Mouse (Mus musculus): ENCODE data around the gene Wasf3. TPM values are rescaled to one million over a fixed set of nuclear protein-coding genes. Genes with fewer than 3 reads are reported as not detected.
"Not testable (repeated sequence)": the region's sequence is repeated elsewhere in the genome, so short reads cannot be mapped to it uniquely, and the experiment has no call there.

Wasf3 gene
- polyA plus RNA-seq, 2 experiments from 2014 or later: not detected

GRCm38 (mm10) chr5:146451592-146452254 lies 66.9 kb downstream of the Wasf3 start:
- ATAC-seq: no peak

DNA sequence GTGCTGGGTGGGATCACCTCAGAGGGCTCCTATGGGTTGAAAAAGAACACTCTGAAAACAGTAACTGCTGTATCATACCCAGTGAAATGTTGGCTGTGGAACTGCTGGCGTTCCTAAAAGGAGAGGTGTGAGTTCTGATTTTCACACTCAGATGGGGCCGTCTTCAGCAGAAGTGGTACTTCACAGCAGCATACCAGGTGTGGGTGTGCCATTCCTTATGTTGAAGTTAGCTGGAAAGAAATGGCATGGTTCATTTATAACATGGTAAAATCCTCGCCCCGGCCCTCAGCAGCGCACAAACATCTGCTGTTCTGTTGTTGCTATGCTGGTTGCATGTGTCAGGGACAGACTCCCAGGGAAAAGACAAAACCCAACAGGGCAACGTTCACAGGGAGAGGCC lies 68.8 kb downstream of the Wasf3 start:
- no peak for ATAC-seq

GRCm38 (mm10) chr5:146461612-146462011 lies 76.8 kb downstream of the Wasf3 start:
- ATAC-seq: no peak

DNA sequence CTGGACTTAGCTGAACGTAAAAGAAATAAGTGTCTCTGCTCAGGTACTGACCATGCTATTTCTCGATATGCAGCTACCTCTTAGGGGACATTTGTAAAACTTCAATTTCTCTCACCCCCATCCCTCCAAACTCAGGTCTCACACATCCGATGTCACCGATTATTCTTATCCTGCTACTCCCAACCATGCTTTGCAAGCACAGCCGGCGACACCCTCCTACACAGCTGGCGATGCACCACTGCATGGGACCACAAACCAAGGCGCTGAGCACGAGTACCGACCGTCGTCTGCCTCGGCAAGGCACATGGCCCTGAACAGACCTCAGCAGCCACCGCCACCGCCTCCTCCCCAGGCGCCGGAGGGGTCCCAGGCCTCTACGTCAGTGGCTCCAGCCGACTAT lies 81.9 kb downstream of the Wasf3 start:
- no peak for ATAC-seq

DNA sequence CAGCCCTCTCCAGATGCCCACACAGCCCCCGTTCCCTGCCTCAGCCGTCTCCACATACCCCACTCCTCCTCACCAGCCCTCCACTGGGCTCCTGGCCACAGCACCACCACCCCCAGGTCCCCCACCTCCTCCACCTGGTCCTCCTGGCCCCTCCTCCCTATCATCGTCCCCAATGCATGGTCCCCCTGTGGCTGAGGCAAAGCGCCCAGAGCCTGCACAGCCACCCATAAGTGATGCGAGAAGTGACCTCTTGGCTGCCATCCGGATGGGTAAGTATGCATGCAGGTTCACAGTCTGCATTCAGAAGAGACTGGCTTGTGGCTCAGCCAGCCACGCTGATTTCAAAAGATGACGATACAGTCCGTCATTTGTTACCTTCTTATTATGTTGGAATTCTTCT lies 83.5 kb downstream of the Wasf3 start:
- no peak for ATAC-seq

GRCm38 (mm10) chr5:146470821-146471220 lies 86.0 kb downstream of the Wasf3 start:
- ATAC-seq: no peak

- no peak for ATAC-seq
Observed at GRCm38 (mm10) chr5:146471311-146471710, 86.5 kb downstream of the Wasf3 start.

DNA sequence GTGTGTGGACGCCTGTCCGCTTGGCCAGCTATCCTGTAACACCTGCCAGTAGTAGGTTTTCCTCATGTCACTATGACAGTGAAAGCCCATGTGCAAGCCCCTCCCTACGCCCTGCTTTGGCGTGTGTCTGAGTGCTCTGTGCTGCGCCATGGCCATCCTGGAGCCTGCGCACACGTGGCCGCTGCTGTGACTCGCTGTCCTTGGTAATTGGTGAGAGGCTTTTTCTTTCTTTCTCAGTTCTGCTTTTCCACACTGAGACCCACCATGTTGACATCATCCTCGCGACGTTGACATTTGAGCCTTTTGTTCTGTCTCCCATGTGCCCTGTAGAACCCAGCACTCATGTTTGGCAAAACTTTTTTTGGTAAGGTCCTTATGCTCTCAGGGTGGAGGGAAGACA lies 87.0 kb downstream of the Wasf3 start:
- ATAC-seq: no peak

DNA sequence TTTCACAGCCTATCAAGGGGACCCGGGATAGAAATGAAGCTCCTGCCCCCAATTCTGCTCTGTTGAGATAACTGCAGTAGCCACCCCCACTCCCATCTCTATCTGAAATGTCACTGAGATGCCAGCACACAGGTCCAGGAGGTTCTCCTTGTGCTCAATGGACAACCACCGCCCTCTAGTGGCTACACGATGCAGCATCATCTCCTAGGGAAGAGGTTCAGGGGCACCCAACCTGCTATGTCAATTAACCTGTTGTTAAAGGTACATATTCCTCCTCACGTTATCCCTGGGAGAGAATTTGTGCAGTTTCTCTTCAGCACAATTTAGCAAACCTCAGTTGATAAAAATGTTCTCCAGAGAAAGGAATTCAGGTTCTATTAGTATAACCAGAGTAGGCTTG lies 94.8 kb downstream of the Wasf3 start:
- ATAC-seq: not testable (repeated sequence)

DNA sequence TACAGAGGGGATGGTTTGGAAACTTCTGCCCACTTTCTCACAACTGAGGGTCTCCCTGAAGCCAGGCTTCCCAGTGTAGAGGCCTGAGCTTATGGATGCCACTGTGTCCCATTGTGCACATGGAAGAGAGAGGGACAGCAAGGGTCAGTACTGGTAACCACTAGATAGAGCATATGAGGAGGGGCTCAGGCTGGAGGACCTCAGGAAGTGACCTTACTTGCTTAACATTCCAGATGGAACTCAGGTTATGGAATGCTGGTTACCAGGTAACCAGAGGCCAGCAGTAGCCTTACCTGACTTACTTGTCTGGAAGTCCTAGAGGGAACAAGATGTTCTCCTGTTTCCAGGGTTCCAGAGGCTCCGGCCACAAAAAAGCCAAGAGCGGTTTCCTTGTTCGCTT lies 96.9 kb downstream of the Wasf3 start, which contains the start of gene Gm6408:
Gene Gm6408 (plus strand): TSS at position 301 of the 400 bp plus-strand sequence.
- not testable (repeated sequence) for ATAC-seq

GRCm38 (mm10) chr5:146488959-146489358 lies 104.2 kb downstream of the Wasf3 start:
- ATAC-seq: not testable (repeated sequence)

DNA sequence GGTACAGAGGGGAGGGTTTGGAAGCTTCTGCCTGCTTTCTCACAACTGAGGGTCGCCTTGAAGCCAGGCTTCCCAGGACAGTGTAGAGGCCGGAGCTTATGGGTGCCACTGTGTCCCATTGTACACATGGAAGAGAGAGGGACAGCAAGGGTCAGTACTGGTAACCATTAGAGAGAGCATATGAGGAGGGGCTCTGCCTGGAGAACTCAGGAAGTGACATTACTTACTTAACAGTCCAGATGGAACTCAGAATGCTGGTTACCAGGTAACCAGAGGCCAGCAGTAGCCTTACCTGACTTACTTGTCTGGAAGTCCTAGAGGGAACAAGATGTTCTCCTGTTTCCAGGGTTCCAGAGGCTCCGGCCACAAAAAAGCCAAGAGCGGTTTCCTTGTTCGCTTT lies 106.3 kb downstream of the Wasf3 start, which contains the start of gene Gm6370:
Gene Gm6370 (plus strand): TSS at position 301 of the 400 bp plus-strand sequence.
- ATAC-seq: not testable (repeated sequence)

DNA sequence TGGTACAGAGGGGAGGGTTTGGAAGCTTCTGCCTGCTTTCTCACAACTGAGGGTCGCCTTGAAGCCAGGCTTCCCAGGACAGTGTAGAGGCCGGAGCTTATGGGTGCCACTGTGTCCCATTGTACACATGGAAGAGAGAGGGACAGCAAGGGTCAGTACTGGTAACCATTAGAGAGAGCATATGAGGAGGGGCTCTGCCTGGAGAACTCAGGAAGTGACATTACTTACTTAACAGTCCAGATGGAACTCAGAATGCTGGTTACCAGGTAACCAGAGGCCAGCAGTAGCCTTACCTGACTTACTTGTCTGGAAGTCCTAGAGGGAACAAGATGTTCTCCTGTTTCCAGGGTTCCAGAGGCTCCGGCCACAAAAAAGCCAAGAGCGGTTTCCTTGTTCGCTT lies 117.3 kb downstream of the Wasf3 start, which contains the start of gene 4930449I24Rik:
Gene 4930449I24Rik (plus strand): TSS at position 301 of the 400 bp plus-strand sequence.
- not testable (repeated sequence) for ATAC-seq

GRCm38 (mm10) chr5:146513823-146514222 lies 129.0 kb downstream of the Wasf3 start, which contains the start of gene Gm3402:
Gene Gm3402, plus strand, starts transcription at chr5:146514123.
- ATAC-seq: not testable (repeated sequence)

Other genes starting within 250 kb of the Wasf3 start
- gene Gm5565, start 224.4 kb upstream of the Wasf3 start, polyA plus RNA-seq (2017; shearing (Covaris generic)): not detected
- not detected for gene Gm6309, start 214.3 kb upstream of the Wasf3 start, polyA plus RNA-seq (2017; shearing (Covaris generic))
- 1 to 10 TPM in 1 of 2 experiments, under 1 TPM in 1; 0.42 to 1.2 TPM for gene 1700001J03Rik, start 199.7 kb upstream of the Wasf3 start, polyA plus RNA-seq (2017; shearing (Covaris generic))
- gene Rnf6, start 163.4 kb upstream of the Wasf3 start, polyA plus RNA-seq (2017; shearing (Covaris generic)): 100 to 1,000 TPM in 1 of 2 experiments, 10 to 100 TPM in 1; 84.5 to 104 TPM
- gene Cdk8, start 153.8 kb upstream of the Wasf3 start, polyA plus RNA-seq (2017; shearing (Covaris generic)): 10 to 100 TPM; 11.3 to 15.1 TPM
- gene Gm6408, start 97.0 kb downstream of the Wasf3 start, polyA plus RNA-seq (2017; shearing (Covaris generic)): not detected
- gene Gm6370, start 106.4 kb downstream of the Wasf3 start, polyA plus RNA-seq (2017; shearing (Covaris generic)): not detected
- not detected for gene 4930449I24Rik, start 117.4 kb downstream of the Wasf3 start, polyA plus RNA-seq (2017; shearing (Covaris generic))
- not detected for gene Gm3402, start 129.1 kb downstream of the Wasf3 start, polyA plus RNA-seq (2017; shearing (Covaris generic))
- gene Gm3404, start 140.8 kb downstream of the Wasf3 start, polyA plus RNA-seq (2017; shearing (Covaris generic)): not detected
- not detected for gene Gm3409, start 152.7 kb downstream of the Wasf3 start, polyA plus RNA-seq (2017; shearing (Covaris generic))
- gene Gm3415, start 171.2 kb downstream of the Wasf3 start, polyA plus RNA-seq (2017; shearing (Covaris generic)): not detected
- gene Gpr12, start 200.3 kb downstream of the Wasf3 start, polyA plus RNA-seq (2017; shearing (Covaris generic)): not detected

Data from CD4-positive, CD25-positive, alpha-beta regulatory T cell, adult 4 months (primary cell).